Mouse (Mus musculus) frontal cortex, postnatal 14 days (tissue): ENCODE data around the gene Fam193b.

Source experiments
- DNase-seq, 2 experiments: peaks; one replicate each; pipeline ENCODE4 v3.0.0; 2022; ENCODE audit warnings: low spot score in 2 of 2

Fam193b gene

GRCm38 (mm10) chr13:55527834-55528772 is 42.8 kb downstream of the Fam193b start:
- DNase-seq = no peak

GRCm38 (mm10) chr13:55527212-55527611 is 43.7 kb downstream of the Fam193b start:
- no peak for DNase-seq

- no peak for DNase-seq
Measured at GRCm38 (mm10) chr13:55525733-55526553, 45.0 kb downstream of the Fam193b start.

GRCm38 (mm10) chr13:55523951-55524600 is 46.8 kb downstream of the Fam193b start:
- DNase-seq = no peak

GRCm38 (mm10) chr13:55523278-55523677 is 47.6 kb downstream of the Fam193b start:
- DNase-seq = no peak

GRCm38 (mm10) chr13:55522730-55523129 is 48.2 kb downstream of the Fam193b start:
- no peak for DNase-seq

GRCm38 (mm10) chr13:55519606-55520005 is 51.3 kb downstream of the Fam193b start:
- DNase-seq = no peak

GRCm38 (mm10) chr13:55516955-55517354 is 54.0 kb downstream of the Fam193b start:
- DNase-seq = peak; percentile 69 to 89

- no peak for DNase-seq
Measured at GRCm38 (mm10) chr13:55513828-55514227, 57.1 kb downstream of the Fam193b start.

GRCm38 (mm10) chr13:55513111-55513748 is 57.7 kb downstream of the Fam193b start, which contains the start of gene Pdlim7:
Gene Pdlim7 (minus strand): TSS chr13:55513676.
- peak; percentile 73 to 77 for DNase-seq

GRCm38 (mm10) chr13:55512379-55513031 is 58.4 kb downstream of the Fam193b start:
- no peak for DNase-seq

GRCm38 (mm10) chr13:55511492-55511861 is 59.4 kb downstream of the Fam193b start:
- no peak for DNase-seq

- no peak for DNase-seq
Measured at GRCm38 (mm10) chr13:55510668-55511491, 60.0 kb downstream of the Fam193b start.

GRCm38 (mm10) chr13:55510332-55510667 is 60.6 kb downstream of the Fam193b start:
- no peak for DNase-seq

- no peak for DNase-seq
Measured at GRCm38 (mm10) chr13:55508531-55508930, 62.4 kb downstream of the Fam193b start.

GRCm38 (mm10) chr13:55507877-55508276 is 63.0 kb downstream of the Fam193b start:
- no peak for DNase-seq

- DNase-seq = no peak
Measured at GRCm38 (mm10) chr13:55506697-55507096, 64.2 kb downstream of the Fam193b start.

GRCm38 (mm10) chr13:55505810-55506209 is 65.1 kb downstream of the Fam193b start:
- DNase-seq = no peak

- no peak for DNase-seq
Measured at GRCm38 (mm10) chr13:55504390-55504789, 66.5 kb downstream of the Fam193b start.

- DNase-seq = no peak
Measured at GRCm38 (mm10) chr13:55502405-55502804, 68.5 kb downstream of the Fam193b start.
